Mouse (Mus musculus): ENCODE measurements around the gene Pnma5.
"Not testable (repeated sequence)": the region's sequence is repeated elsewhere in the genome, so short reads cannot be mapped to it uniquely, and the experiment has no call there.

Gene Pnma5

GRCm38 (mm10) chrX:73037003-73037402 lies at the start of gene Pnma5:
TSS of gene Pnma5 (minus strand) at chrX:73037103.
- DNase-seq (ENCODE audit: extremely low read depth, low read depth), result no peak

GRCm38 (mm10) chrX:73082267-73083055 lies 45.6 kb upstream of the Pnma5 start, which contains the start of gene Xlr4a:
TSS of gene Xlr4a (minus strand) at chrX:73082478.
- not testable (repeated sequence) for DNase-seq (ENCODE audit: extremely low read depth, low read depth)

- not testable (repeated sequence) for DNase-seq (ENCODE audit: extremely low read depth, low read depth)
These were observed 29.9 kb upstream of the Pnma5 start for GRCm38 (mm10) chrX:73066765-73067312.

- no peak for DNase-seq (ENCODE audit: extremely low read depth, low read depth)
These were observed 27.5 kb upstream of the Pnma5 start, which contains the start of gene Pnma3 for GRCm38 (mm10) chrX:73064415-73064793. TSS of gene Pnma3 (plus strand) at chrX:73064787.

- DNase-seq (ENCODE audit: extremely low read depth, low read depth), result no peak
These were observed 26.9 kb upstream of the Pnma5 start for GRCm38 (mm10) chrX:73063512-73064414.

GRCm38 (mm10) chrX:73062323-73062722 lies 25.4 kb upstream of the Pnma5 start:
- peak; percentile 55 for DNase-seq (ENCODE audit: extremely low read depth, low read depth)

- DNase-seq (ENCODE audit: extremely low read depth, low read depth), result no peak
These were observed 24.6 kb upstream of the Pnma5 start for GRCm38 (mm10) chrX:73061528-73061927.

GRCm38 (mm10) chrX:73053860-73054563 lies 17.1 kb upstream of the Pnma5 start:
- peak; percentile 89 for DNase-seq (ENCODE audit: extremely low read depth, low read depth)

GRCm38 (mm10) chrX:73039666-73040065 lies 2.8 kb upstream of the Pnma5 start:
- no peak for DNase-seq (ENCODE audit: extremely low read depth, low read depth)

- DNase-seq (ENCODE audit: extremely low read depth, low read depth), result no peak
These were observed 1.9 kb upstream of the Pnma5 start for GRCm38 (mm10) chrX:73038831-73039230.

- DNase-seq (ENCODE audit: extremely low read depth, low read depth), result no peak
These were observed 24.1 kb downstream of the Pnma5 start for GRCm38 (mm10) chrX:73012846-73013245.

GRCm38 (mm10) chrX:73007597-73008479 lies 29.1 kb downstream of the Pnma5 start:
- peak; percentile 84 for DNase-seq (ENCODE audit: extremely low read depth, low read depth)

GRCm38 (mm10) chrX:73005678-73006077 lies 31.2 kb downstream of the Pnma5 start:
- DNase-seq (ENCODE audit: extremely low read depth, low read depth), result no peak

- no peak for DNase-seq (ENCODE audit: extremely low read depth, low read depth)
These were observed 33.8 kb downstream of the Pnma5 start for GRCm38 (mm10) chrX:73003110-73003509.

GRCm38 (mm10) chrX:72995542-72995941 lies 41.4 kb downstream of the Pnma5 start:
- DNase-seq (ENCODE audit: extremely low read depth, low read depth), result no peak

GRCm38 (mm10) chrX:72992291-72992919 lies 44.5 kb downstream of the Pnma5 start:
- DNase-seq (ENCODE audit: extremely low read depth, low read depth), result no peak

GRCm38 (mm10) chrX:72990581-72990980 lies 46.3 kb downstream of the Pnma5 start:
- no peak for DNase-seq (ENCODE audit: extremely low read depth, low read depth)

- DNase-seq (ENCODE audit: extremely low read depth, low read depth), result no peak
These were observed 48.5 kb downstream of the Pnma5 start for GRCm38 (mm10) chrX:72988431-72988830.

GRCm38 (mm10) chrX:72987520-72987905 lies 49.4 kb downstream of the Pnma5 start:
- DNase-seq (ENCODE audit: extremely low read depth, low read depth), result no peak
